Mouse (Mus musculus) lung, postnatal 10 days (tissue): ENCODE results near the gene Lhx8.

Experiments used
- DNase-seq: peaks from one replicate; pipeline ENCODE4 v3.0.0; 2021

Lhx8 gene

DNA sequence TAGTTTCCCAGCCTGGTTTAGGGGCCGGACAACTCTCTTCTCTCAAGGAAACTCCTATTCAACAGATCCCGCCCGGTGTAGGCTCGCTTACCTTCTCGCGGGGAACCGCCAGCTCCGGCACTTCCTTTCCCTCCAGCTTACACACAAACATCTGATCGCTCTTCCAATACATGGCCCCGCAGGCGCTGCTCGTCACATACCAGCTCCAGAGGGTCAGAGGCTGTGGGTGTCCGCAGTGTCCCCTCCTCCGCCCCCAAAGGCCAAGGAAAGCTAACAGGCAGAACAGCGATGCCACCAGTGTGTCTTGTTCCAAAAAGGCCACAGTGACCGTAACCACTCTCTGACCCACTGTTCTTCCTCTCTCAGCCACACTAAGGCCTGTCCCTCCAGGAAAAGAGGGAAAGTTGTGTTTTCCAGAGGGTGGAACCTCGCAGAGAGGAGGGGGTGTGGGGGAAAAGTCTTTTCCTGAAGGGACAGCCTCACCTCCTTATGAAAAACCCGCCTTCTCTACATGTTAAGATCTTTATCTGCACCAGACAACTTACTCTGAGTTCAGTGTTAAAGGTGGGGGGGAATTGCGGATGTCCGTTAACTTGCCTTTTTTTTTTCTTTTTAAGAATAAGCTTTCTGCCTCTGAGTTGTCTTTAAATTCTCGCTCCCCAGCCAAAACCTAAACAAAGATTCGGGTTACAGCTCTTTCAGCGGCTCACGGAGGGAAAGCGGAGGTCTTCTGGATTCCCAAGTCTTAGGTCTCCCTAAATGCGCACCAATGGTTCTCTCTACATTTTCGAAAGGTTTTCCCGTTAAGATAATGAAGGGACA, at the start of gene Lhx8:
Gene Lhx8, minus strand, starts transcription at position 479 of the 822 bp plus-strand sequence.
- DNase-seq = no peak

DNA sequence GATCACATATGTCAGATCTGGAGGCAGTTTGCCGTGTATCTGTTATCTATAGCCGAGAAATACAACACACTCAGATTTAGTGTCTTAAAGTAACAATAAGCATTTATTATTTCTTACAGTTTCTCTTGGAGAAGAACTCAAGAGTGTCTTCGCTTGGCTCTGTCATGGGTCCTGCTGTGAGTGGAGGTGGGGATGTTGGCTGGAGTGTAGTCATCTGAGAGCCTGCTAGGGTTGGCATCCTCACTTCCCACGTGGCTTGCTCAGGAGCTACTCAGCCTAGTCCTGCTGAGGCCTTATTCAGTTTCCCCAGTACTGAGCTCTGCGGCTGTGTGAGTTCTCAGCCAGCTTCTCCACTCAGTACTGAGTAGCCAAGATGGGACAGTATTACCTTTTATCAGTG, 43.1 kb upstream of the Lhx8 start:
- DNase-seq = no peak

DNA sequence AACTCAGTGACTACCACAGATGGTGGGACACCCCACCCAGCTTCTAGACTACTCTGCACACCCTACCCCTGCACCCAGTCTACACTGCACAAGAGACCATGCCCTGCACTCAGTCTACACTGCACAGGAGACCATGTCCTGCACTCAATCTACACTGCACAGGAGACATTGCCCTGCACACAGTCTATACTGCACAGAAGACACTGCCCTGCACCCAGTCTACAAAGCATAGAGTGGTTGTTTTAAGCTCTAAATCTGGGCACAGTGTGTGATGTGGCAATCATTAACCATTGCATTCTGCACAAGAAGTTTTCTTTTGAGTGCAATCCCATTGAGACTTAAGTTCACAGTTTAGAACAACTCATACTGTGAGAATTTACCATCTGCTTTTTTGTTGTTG, 42.2 kb upstream of the Lhx8 start:
- DNase-seq = no peak

DNA sequence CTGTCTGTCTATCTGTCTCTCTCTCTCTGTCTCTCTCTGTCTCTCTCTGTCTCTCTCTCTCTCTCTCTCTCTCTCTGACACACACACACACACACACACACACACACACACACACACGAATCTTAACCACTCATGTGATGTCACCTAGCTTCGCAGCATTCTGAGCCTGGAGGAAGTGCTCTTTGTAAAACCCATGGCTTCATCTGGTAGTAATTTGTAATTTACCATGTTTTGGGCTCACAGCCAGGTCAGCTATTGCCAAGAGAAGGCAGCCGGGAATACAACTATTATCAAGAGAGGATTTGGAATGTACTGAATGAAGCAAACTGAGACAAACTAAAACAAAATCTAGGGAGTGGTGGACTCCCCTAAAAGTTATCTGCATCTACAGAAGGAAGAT, 36.9 kb upstream of the Lhx8 start:
- DNase-seq = peak; percentile 31

DNA sequence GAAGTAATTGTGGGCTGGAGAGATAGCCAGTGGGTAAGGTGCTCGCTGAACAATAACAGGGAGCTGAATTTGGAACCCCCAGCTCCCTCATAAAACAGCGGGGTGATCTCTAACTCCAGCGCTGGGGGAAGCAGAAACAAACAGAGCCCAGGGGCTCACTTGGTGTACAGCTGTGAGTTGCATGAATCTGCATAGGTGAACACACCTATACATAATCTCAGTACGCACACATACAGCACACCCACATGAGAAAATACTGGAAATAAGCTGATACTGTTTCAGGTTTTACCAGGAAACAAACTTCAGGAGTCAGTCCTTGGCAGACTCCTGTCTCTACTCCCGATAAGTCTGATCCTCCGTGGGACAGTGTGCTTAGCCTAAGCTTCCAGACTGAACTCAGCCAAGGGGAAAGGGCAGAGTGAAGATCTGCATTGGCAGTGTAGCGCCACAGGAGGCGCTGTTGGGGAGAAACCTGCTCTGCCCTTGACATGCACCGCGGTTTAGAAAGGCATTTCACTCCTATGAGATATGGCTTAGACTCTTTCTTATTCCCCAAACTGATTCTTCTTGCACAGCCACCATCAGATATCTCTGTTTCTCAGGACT, 34.2 kb upstream of the Lhx8 start:
- peak; percentile 34 for DNase-seq

DNA sequence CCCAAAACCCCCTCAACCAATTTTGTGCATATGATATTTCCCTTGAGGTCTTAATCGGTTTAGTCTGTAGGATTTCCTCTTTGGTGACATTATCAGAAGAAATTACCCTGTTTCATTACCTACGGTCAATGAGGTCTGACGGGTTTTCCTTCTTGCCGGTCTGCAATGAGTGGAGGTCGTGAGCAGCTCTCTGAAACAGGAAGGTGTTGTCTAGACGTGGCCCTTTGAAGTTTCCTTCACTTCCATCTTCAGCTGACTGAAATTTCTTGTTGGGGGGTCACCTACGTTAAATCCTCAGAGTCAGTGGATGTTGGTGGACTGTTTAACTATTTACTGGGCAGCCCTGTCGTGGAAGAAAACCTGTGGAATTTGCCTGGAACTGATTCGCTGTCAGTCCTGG, 33.0 kb upstream of the Lhx8 start:
- DNase-seq = no peak

DNA sequence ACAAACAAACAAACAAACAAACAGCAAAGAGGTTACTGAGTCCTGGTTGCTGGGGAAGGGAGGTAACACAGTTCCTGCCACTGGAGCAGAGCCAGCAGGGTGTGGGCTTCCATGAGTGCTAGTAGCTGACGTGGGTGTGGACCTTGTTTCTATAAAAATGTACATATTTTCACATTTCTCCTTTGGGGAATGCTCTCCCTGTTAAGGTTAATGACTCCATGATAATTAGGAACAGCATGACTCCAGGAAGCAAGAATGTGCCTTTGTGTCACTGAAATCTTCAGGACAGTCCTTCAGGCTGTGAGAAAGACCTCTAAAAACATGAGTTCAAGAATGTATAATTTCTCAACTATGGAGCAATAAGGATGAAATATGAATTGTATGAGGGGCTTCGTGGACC, 28.8 kb upstream of the Lhx8 start:
- DNase-seq = no peak

DNA sequence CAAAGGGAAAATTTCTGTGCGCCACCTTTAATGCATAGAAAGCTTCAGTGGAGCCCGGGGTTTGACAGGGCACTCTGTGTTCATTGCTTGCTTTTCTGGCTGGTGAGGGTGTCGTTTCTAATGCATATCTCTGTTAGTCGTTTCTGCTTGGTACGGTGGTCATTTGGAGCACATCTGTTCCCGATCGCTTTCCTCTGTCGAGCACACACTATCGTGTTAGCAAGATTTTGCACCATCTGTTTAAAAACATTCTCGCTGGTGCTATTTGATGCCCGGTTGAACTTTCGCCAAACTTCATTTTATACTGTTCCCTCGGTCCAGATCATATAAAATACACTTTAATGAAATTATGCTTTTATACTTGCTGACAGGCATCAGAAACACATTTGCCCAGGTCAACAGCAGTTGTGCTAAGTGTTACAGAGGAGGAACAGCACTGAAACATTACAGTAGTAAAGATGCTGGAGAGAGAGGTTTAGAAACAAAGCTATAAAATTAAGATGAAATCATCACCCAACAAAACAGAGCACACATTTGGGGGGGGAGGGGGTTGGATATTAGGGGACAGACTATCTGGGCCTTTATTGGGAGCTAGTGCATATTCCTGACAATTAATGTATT, 9.9 kb upstream of the Lhx8 start:
- no peak for DNase-seq

DNA sequence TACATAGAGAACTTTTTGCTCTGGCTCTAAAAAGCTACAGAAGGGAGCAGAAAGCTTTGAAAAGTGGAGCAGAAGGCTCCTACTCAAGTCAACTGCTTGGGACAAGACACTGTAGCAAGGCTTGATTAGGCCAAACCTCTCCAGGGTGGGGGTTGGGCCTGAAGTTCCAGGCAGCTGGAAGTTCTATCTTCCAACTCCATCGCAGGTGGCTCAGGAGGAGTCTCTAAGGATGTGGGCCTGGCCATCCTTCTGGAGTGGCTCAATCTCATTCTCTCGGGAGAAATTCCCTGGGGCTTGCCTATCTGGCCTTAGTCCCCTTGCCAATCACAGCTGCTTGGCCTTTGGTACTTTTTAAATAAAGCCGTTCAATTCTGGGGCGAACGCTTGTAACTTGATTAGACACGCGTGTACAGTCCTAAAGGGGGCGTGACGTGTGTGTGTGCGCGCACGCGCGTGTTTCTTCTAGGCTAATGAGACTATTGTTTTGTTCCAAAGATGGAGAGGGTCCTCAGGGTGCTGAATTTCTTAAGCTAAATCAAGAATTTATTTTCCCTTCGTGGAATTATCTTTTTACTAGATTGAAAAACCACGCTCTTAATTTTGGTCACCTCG, 9.3 kb upstream of the Lhx8 start:
- no peak for DNase-seq

DNA sequence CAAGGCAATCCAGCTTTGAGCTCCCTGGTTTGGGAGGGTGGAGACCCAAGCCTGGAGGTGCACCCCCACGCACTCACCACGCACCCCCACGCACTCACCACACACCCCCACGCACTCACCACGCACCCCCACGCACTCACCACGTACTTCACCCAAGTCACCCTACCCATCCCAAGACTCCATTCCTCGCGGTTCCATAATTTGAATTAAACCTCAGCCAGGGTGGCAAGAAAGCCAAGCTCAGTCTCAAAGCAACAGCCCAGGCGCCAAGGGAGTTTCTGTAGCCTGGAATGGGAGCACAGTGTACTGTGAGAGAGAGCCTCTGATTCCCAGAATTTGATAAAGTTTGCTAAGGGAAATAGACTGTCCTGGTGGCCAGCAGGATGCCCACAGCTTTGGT, 4.3 kb upstream of the Lhx8 start:
- DNase-seq = no peak

DNA sequence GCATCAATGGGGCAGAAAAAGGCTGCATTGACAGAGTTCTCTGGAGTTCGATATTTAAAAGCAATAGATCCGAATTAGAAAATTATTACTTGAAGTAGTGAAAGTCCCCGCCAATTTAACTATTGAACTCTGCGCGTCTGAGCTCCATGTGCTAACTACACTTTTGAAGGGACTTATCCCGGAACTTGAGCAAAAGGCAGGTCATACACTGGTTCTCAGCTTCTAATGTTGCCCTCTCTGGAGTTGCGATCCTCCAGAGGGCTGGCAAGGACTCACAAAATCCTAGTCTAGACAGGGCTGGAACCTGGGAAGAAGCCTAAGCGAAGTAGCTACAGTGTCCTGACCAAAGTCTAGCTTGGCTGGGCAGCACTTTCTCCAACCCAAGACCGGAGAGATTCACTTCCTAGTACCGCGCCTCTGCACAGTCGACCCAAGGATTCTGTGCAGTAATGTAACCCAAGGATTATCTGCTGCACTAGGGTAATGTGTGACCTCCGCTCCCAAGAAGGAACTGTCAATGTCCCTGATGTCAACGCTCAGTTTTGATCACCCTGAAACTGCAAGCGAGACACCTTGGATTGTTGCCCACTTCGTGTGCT, 3.0 kb upstream of the Lhx8 start:
- DNase-seq = no peak

DNA sequence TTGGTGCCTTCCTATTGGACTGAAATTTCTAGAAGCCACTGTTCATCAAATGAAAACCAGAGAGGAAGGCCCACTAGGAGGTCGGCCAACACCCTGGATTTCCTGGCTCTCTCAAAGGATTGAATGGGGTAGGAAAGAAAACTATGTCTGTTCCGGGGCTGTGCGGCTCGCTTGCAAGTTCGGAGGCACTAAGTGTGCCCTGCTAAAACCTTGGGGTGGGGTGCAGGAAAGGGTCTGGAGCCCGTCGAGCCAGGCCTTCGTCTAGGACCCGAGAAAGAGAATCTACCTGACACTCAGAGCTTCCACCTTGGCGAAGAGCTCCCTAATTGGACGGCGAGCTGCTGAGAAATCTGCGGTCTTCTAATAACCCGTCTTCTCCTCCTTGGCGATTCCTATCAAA, 2.5 kb upstream of the Lhx8 start:
- no peak for DNase-seq

DNA sequence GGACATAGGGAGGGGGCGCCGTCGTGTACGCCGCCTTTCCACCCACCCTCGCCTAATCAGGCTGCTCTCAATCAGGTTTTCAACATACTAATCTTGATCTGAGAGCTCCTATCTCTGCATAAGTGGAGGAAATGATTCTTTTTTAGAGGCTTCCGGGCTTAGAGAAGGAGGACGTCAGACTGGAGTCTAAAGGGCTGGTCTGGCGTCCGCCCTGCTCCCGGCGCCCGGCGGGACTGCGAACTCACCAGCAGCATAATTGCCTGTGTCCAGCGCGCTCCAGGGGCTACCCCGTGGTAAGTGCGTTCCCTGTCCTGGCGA, 1.7 kb upstream of the Lhx8 start:
- DNase-seq = no peak

DNA sequence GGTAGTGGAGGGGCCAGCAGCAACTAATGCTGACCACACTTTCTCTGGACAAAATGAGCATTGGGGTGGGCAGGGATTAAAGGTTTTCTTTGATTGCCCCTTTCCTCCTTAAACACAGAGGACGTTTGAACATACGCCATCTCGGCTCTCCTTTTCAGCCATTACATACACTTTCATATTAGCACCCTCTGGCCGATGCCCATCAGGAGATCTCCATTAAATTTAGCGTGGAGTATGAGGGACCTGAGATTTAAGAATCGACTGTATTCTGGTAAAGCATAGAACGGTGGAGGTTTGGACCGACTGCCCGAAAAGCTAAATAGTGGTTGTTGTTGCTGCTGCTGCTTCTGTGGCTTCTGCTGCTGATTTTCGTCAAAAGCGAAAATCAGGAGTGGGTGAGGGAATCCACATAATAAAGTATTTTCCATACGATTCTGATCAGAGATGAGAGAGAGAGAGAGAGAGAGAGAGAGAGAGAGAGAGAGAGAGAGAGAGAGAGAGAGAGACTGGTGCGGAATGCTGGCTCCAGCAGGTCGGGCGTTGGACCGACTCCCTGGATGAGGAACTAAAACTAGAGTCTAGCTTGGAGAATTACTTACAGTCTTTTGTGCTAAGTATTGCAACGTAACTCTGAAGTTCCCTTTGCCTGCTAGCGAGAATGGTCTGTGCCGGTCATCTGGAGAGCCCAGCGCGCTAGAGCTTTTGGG, 1.2 kb upstream of the Lhx8 start:
- DNase-seq = no peak

DNA sequence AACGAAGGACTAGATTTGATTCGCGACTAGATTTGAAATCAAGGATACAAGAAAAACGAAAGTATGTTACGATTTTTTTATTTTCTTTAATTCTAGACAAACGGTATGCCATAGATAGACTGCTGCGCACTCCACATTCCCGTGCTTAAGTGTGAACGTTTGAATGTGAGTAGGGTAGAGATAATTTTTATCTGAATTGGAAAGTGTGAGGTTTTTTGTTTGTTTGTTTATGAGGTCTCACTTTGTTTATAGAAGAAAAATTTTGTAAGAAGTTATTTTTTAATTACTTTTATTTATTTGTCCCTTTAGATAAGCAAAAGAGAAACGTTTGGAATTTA, 513 bp upstream of the Lhx8 start:
- no peak for DNase-seq

DNA sequence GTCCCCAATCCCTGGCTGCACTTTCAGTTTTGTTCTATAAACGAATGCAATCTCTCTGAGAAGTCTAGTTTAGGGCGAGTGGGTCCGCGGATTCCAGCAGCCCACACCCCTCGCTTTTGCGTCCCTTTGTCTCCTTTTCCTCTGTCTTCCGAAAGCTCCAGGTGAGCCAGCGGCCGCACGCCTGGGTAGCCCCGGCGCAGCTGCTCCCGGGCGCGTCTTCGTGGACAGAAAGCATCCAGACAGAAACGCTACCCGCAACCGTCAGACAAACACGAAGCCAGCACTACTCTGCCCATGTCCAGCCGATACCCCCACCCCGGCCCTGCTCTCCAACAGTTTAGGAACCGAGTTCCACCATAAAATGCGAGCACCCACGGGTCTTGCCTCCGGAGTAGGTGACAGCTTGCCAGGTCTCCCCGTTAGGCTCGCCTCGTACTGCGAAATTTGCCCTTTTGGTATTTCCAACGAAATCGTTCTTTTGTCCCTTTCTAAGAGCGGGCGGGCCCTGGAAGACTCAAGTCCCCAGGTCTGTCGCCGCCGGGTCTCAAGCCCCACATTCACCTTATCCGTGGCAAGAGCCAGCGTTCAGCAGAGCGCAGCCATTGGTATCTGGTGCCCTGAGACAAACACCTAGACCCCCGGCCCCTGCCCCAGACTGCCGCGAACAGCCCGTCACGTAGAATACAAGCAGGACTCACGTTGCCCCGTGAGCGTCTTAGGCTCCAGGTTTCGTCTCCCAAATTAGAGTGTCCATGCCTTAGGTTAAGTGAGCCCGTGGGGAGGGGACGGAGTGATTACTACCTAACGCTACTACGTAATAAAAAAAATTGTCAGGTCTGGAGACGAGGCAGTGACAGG, 907 bp downstream of the Lhx8 start:
- no peak for DNase-seq

DNA sequence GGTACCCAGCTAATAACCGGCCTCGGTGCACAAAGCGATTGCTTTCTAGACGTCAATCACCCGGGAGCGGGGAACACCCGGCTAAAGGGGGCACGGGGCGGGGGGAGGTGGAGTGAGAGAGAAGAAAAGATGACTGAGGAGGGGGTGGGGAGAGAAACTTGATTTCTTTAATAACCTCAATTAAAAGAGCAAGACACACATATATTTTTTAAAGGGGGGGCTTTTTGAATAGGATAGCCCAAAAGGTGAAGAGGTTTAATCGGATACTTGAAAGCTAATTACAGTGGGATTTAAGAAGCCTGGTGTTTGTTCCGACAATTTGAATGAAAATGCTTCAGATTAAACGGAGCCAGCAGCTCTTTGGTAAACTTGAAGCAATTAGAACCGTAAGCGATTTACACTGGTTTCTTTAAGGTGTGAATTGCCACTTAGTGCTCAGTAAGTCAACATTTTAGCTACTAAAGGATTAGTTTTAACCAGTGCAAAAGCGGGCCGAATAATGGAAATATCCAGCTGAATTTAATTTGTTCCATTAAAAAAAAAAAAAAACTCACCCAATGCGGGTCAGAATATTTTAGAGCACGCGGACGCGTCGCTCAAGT, 1.6 kb downstream of the Lhx8 start:
- DNase-seq = no peak

DNA sequence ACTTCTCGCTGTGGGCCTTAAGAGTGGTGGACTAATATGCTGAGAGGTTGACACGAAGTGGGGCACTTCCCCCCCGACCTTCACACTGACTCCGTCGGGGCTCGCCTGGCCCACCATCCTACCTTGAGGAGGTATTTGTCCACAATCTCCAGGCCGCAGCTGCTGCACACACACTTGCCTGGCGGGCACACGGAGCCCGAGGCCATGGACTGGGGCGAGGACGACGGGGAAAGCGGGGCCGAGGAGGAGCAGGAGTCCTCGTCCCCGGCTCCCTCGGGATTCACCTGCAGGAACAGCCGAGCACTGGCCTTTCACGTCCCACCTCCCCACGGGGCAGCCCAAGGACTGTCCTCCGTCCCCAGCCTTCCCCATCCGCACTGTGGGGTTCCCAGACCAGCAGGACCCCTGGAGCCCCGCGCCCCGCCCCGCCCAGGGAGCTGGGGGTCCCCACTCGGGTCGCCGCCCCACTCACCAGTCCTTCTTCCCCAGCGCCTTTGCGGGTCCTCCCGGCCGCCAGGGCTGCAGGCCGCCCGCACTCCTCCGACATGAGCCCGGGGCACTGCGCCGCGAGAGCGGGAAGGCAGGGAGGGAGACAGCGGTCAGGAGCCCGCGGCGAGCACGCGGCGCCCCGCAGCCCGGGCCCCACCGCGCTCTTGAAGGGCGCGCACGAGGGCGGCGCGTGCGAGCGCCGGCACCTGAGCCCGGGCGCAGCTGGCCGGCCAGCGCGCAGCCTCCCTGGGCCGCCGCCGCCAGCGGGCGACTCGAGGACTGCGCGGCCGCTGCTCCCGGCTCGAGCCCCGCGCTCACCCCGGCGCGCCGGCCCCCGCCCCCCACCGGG, 2.4 kb downstream of the Lhx8 start:
- DNase-seq = no peak

DNA sequence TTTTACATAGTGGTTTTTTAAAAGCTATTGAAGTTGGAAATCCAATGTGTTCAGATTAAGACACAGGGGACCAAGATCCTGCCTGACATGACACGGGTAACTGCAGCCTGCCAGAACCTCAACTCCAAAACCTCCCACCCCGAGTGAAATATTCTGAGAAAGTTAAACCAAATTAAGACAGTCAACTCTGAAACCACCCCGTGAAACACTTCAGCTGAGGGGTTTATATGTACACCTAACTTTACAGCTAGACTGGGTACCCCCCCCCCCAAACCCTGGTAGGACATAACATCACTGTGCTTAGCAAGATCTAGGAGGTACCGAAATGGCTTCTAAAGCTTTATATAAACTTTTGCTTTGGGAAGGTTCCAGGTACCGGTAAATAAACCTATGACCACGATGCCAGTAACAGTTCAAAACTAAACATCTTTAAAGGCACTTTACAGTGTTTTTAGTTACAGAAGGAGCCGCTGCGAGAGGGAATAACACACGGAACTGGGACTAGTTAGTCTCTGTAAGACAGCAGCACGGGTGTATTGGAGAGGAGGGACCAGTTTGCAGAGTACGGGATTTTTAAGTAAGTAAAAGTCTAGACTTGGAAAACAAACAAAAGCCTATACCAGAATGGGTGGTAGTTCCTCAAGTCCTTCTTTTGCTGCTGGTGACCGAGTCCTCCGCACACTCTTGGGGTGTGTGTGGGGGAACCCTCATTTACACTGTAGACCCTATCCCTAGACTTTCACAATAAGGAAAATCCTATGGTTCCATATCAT, 3.2 kb downstream of the Lhx8 start:
- no peak for DNase-seq
